Mouse (Mus musculus) midbrain, embryonic 14.5 days (tissue): ENCODE measurements at regions not wholly inside any gene's neighbourhood (a gene's known extent, or its start where the extent isn't known, plus 50 kb on each side); places are given as distances from the start of the nearest gene placed in this dataset. TPM values are rescaled to one million over a fixed set of nuclear protein-coding genes. Genes with fewer than 3 reads are reported as not detected.

ENCODE experiments used
- ATAC-seq: fragments of 200-750 bp; cut with Nextera tagmentation; 2 replicates; pipeline ENCODE4 v1.8.0; 2017; ENCODE audit warnings: moderate number of reproducible peaks, moderate library complexity; ENCODE audit not compliant: low FRiP score, low TSS enrichment
- DNase-seq: peaks from one replicate; pipeline ENCODE4 v3.0.0-alpha.2; 2015
- H3K27ac ChIP-seq: fragments of 300-500 bp; sonication (generic); replicated peaks from 2 replicates; pipeline ENCODE4 v1.5.1; 2014; ENCODE audit warnings: mild to moderate bottlenecking, low read depth, low read length, moderate library complexity
- H3K27me3 ChIP-seq: fragments of 300-500 bp; sonication (generic); 2 replicates; pipeline ENCODE4 v1.6.1; 2014; ENCODE audit warnings: low read length, control low read depth, mixed read lengths; ENCODE audit not compliant: control insufficient read depth, insufficient read depth
- H3K36me3 ChIP-seq: fragments of 300-500 bp; sonication (generic); 2 replicates; pipeline ENCODE4 v1.6.1; 2014; ENCODE audit warnings: low read length, control low read depth; ENCODE audit not compliant: control insufficient read depth, insufficient read depth
- H3K4me1 ChIP-seq: fragments of 300-500 bp; sonication (generic); 2 replicates; pipeline ENCODE4 v1.6.1; 2014; ENCODE audit warnings: mild to moderate bottlenecking, antibody characterized with exemption, low read length, control low read depth; ENCODE audit not compliant: control insufficient read depth, insufficient read depth
- H3K4me2 ChIP-seq: fragments of 300-500 bp; sonication (generic); 2 replicates; pipeline ENCODE4 v1.6.1; 2014; ENCODE audit warnings: mild to moderate bottlenecking, low read length, moderate library complexity
- H3K4me3 ChIP-seq: fragments of 300-500 bp; sonication (generic); replicated peaks from 2 replicates; pipeline ENCODE4 v1.5.1; 2014; ENCODE audit warnings: low read depth, low read length
- H3K9ac ChIP-seq: fragments of 300-500 bp; sonication (generic); replicated peaks from 2 replicates; pipeline ENCODE4 v1.6.1; 2014; ENCODE audit warnings: mild to moderate bottlenecking, low read length, moderate library complexity
- H3K9me3 ChIP-seq: fragments of 300-500 bp; sonication (generic); 2 replicates; pipeline ENCODE4 v1.6.1; 2016; ENCODE audit warnings: low read length, control low read depth, mixed read lengths; ENCODE audit not compliant: control insufficient read depth
- WGBS: fragments of 180-500 bp; shearing (Covaris S2); extraction: QIAGEN DNeasy Blood & Tissue Kit; methylation state at CpG from one replicate; pipeline ENCODE4 v1.1.7; 2014; 5-methylcytosine and 5-hydroxymethylcytosine counted together
- microRNA-seq: library from miRNA; unstranded; fragments of <30 nt; microRNA quantifications from one replicate; pipeline ENCODE4, GENCODE M21; 2016

DNA sequence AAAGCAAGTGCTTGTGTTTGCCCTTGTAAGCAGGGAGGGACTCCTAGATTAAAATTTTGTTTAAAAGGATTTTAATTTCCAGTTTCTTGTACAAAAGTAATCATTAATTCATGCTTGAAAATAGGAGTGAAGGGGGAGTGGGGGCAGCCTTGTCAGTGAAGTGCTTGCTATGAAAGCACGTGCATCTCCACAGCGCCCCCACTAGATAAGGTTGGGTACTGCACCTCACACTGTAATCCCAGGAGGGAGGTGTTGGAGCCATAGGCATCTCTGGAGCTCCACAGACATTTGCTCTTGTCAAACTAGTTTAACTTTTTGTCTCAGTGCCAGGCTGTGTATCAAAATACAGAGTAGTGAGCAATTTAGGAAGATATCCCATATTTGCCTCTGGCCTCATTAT, 62.7 kb upstream of the Api5 start:
- ATAC-seq (no peak), DNase-seq (no peak)
- no peaks in the 10 kb centered on the region for H3K4me1 ChIP-seq
- H3K27ac ChIP-seq: no peak overlapping the region
- no peaks in the 10 kb centered on the region for H3K36me3 ChIP-seq
- no peak overlapping the region for H3K4me2 ChIP-seq
- no peaks in the 10 kb centered on the region for H3K27me3 ChIP-seq
- no peaks in the 10 kb centered on the region for H3K9me3 ChIP-seq
- H3K9ac ChIP-seq: no peak overlapping the region
- no peak overlapping the region for H3K4me3 ChIP-seq
- 39% methylated on average over 2 of the region's 2 CpGs for WGBS

DNA sequence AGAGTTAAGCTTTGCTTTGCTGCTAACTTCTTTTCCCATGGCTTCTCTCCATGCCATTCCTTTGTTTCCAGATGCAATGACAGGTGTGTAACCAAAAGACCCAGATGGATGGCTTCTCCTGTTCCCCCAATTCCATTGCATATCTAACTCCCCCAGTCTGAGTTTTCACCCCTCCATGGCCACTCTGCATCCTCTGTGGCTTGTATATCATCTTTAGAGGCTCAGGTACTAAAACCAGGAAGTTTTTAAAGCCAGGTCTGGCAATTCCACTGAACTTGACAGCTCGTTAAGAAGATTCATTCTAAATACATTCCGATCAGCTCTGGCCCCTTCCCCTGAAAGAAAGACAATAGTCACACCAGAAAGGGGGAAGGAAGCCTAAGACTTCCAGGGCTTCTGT, 60.6 kb upstream of the Api5 start:
- H3K36me3 ChIP-seq: no peaks in the 10 kb centered on the region
- no peak overlapping the region for H3K4me3 ChIP-seq
- 79% methylated on average over 2 of the region's 2 CpGs for WGBS
- H3K27me3 ChIP-seq: no peaks in the 10 kb centered on the region
- no peak overlapping the region for H3K4me2 ChIP-seq
- no peaks in the 10 kb centered on the region for H3K9me3 ChIP-seq
- no peak overlapping the region for H3K9ac ChIP-seq
- DNase-seq: no peak
- H3K27ac ChIP-seq: no peak overlapping the region
- ATAC-seq: no peak
- H3K4me1 ChIP-seq: no peaks in the 10 kb centered on the region

Small RNA genes in the stretch of these regions (microRNA-seq; reads per million reads assigned to microRNA genes)
- gene Gm44461: not detected
